Mouse (Mus musculus): Measurements from ENCODE around the gene Cep162.

DNA sequence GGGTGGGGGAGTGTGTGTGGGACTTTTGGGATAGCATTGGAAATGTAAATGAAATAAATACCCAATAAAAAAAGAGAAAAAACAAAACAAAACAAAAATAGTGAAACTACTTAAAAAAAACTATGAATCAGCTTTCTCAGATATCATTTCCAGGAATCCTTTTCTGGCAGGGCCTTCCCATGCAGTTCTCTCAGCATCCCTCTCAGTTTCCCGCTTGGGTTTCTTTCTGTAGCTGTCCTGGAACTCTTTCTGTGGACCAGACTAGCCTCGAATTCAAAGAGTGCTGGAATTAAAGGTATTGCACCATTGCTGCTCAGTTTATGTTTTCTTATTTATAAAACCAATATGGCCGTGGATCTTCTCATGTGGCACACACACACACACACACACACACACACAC is 112.3 kb downstream of the Cep162 start:
- TF ChIP-seq CTCF (IDR thresholded peaks at IDR 0.05; ENCODE audit: low read depth, low read length) (no peak), POLR2A (IDR thresholded peaks at IDR 0.05; ENCODE audit: extremely low read depth, insufficient read depth, low read length) (no peak)
